Mouse (Mus musculus): ENCODE data around the gene Fhod1. TPM values are rescaled to one million over a fixed set of nuclear protein-coding genes. Genes with fewer than 3 reads are reported as not detected.

The Fhod1 gene
- total and polyA plus RNA-seq, 3 experiments: 2.5 to 10.9 TPM; not detected in 1

DNA sequence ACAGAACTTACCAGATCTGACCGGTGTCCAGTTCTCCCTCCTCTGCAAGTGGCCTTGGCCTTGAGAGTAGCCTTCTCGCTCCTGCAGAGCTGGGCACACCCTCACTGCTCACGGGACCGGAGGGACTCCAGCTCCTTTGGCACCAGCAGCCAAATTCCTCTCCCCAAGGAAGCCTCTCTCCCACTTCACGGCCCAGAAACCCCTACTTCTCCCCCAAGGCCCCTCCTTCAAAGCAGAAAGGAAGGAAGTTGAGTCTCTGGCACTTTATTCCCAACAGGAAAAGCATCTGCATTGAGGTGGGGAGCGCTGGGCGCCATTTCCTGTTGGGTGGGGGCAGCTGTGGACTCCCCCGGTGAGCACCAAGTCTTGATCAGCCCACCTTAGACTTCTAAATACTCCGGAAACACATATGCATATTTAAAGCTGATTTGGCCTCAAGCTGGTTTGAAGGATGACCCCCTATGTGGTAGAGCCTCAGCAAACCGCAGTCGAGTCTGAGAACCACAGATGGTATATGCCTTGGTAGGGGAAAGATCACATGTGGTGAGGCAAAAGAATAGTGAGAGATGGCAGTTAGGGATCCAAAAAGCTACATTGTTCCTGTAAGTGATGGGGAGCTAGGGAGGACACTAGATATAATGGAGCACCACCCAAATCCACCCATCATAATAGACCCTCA, 51.7 kb downstream of the Fhod1 start, which contains the start of gene Exoc3l:
Exoc3l (minus strand) TSS at position 207 of the 679 bp plus-strand sequence.
- Histone ChIP-seq H3K4me1 (ENCODE audit: control insufficient read depth in 1 of 2, insufficient read depth in 2 of 2, low read length in 2 of 2) (peaks cover 11 to 21% of the 10 kb centered on the region in 2 experiments), H3K27ac (ENCODE audit: control insufficient read depth, low read depth, low read length) (peak within 1 kb of the TSS; percentile 69; the same call in 1 of the 2 replicates), H3K36me3 (ENCODE audit: control insufficient read depth in 1 of 2, insufficient read depth in 2 of 2, low read length in 2 of 2) (peaks cover 7 to 21% of the 10 kb centered on the region in 2 experiments), H3K79me2 (ENCODE audit: control insufficient read depth, insufficient read depth, low read length, poor library complexity) (peaks cover 32% of the 10 kb centered on the region), H3K9ac (ENCODE audit: control insufficient read depth, low read depth, low read length, poor library complexity, severe bottlenecking) (peak within 1 kb of the TSS; percentile 78), H3K4me3 (ENCODE audit: control insufficient read depth in 1 of 2, insufficient read depth in 1 of 2, low read depth in 2 of 2, low read length in 2 of 2) (peak within 1 kb of the TSS; percentile 81 to 86), H3K27me3 (ENCODE audit: control insufficient read depth in 1 of 2, insufficient read depth in 2 of 2, low read length in 2 of 2) (no peaks in the 10 kb centered on the region), H3K9me3 (replicated peaks; ENCODE audit: insufficient read depth, low read length) (no peaks in the 10 kb centered on the region)
- no peak for DNase-seq (ENCODE audit: low read depth, low spot score)
- TF ChIP-seq CHD2 (IDR thresholded peaks at IDR 0.05; ENCODE audit: low read length): no peak
- no peak for TF ChIP-seq GABPA (IDR thresholded peaks at IDR 0.05; ENCODE audit: low read depth, low read length)
- no peak for TF ChIP-seq ZMIZ1 (IDR thresholded peaks at IDR 0.05; ENCODE audit: low read depth, low read length)
- no peak for TF ChIP-seq POLR2A (IDR thresholded peaks at IDR 0.05; ENCODE audit: control insufficient read depth in 1 of 2, insufficient read depth in 1 of 2, low read depth in 1 of 2, low read length in 2 of 2, poor library complexity in 1 of 2)
- TF ChIP-seq MEF2A (IDR thresholded peaks at IDR 0.05; ENCODE audit: extremely low read depth, insufficient replicate concordance, low read depth, low read length, poor library complexity, severe bottlenecking): no peak
- no peak for TF ChIP-seq NRF1 (IDR thresholded peaks at IDR 0.05; ENCODE audit: insufficient read depth, low read depth, low read length, poor library complexity, severe bottlenecking)
- no peak for TF ChIP-seq MXI1 (IDR thresholded peaks at IDR 0.05; ENCODE audit: low read depth, low read length)
- TF ChIP-seq USF1 (IDR thresholded peaks at IDR 0.05; ENCODE audit: low read depth, low read length): no peak
- no peak for TF ChIP-seq POLR2AphosphoS2 (IDR thresholded peaks at IDR 0.05; ENCODE audit: low read length)
- TF ChIP-seq ETS1 (IDR thresholded peaks at IDR 0.05; ENCODE audit: low read depth, low read length): no peak
- no peak for TF ChIP-seq ZC3H11A (IDR thresholded peaks at IDR 0.05; ENCODE audit: low read depth, low read length)
- no peak for TF ChIP-seq MAFK (IDR thresholded peaks at IDR 0.05; ENCODE audit: borderline replicate concordance, low read depth, low read length)
- TF ChIP-seq SIN3A (IDR thresholded peaks at IDR 0.05; ENCODE audit: low read length): no peak
- no peak for TF ChIP-seq RCOR1 (IDR thresholded peaks at IDR 0.05; ENCODE audit: low read depth, low read length)
- TF ChIP-seq TAL1 (IDR thresholded peaks at IDR 0.05; ENCODE audit: low read length): no peak
- no peak for TF ChIP-seq MYB (IDR thresholded peaks at IDR 0.05; ENCODE audit: low read depth, low read length)
- no peak for TF ChIP-seq TCF12 (IDR thresholded peaks at IDR 0.05; ENCODE audit: low read depth, low read length)
- TF ChIP-seq ZNF384 (IDR thresholded peaks at IDR 0.05; ENCODE audit: low read depth, low read length): no peak
- no peak for TF ChIP-seq TBP (IDR thresholded peaks at IDR 0.05; ENCODE audit: low read depth, low read length)

DNA sequence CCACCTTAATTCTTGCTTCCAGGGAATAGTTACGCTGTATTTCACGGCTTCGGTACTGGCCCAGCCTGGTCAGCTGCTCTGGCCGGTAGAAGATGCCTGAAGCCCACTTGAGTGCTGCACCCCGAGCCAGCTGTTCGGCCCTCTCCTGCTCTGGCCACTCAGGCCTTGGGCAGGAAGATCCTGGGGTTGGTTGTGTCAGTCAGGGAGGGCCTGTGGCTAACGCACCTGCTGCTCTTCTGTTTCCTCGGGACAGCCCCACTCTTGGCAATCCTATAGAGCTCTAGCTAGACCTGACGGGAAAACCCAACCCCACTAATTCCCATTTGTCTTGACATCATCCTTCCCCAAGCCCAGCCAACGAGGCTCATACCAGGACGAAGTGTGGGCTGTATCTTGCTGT, 52.5 kb downstream of the Fhod1 start:
- Histone ChIP-seq H3K9me3 (replicated peaks; ENCODE audit: insufficient read depth, low read length) (no peaks in the 10 kb centered on the region), H3K36me3 (ENCODE audit: control insufficient read depth in 1 of 2, insufficient read depth in 2 of 2, low read length in 2 of 2) (peaks cover under 1 to 13% of the 10 kb centered on the region in 2 experiments), H3K4me3 (ENCODE audit: control insufficient read depth in 1 of 2, insufficient read depth in 1 of 2, low read depth in 2 of 2, low read length in 2 of 2) (no peak overlapping the region), H3K27ac (ENCODE audit: control insufficient read depth, low read depth, low read length) (no peak overlapping the region), H3K4me1 (ENCODE audit: control insufficient read depth in 1 of 2, insufficient read depth in 2 of 2, low read length in 2 of 2) (peaks cover 9 to 21% of the 10 kb centered on the region in 2 experiments), H3K9ac (ENCODE audit: control insufficient read depth, low read depth, low read length, poor library complexity, severe bottlenecking) (no peak overlapping the region), H3K79me2 (ENCODE audit: control insufficient read depth, insufficient read depth, low read length, poor library complexity) (peaks cover 26% of the 10 kb centered on the region), H3K27me3 (ENCODE audit: control insufficient read depth in 1 of 2, insufficient read depth in 2 of 2, low read length in 2 of 2) (no peaks in the 10 kb centered on the region)
- TF ChIP-seq EP300 (IDR thresholded peaks at IDR 0.05; ENCODE audit: low read depth in 1 of 2, low read length in 2 of 2) (no peak), TBP (IDR thresholded peaks at IDR 0.05; ENCODE audit: low read depth, low read length) (no peak), ELF1 (IDR thresholded peaks at IDR 0.05; ENCODE audit: low read depth, low read length) (no peak), MYC (IDR thresholded peaks at IDR 0.05; ENCODE audit: low read depth, low read length) (no peak), CHD1 (IDR thresholded peaks at IDR 0.05; ENCODE audit: low read depth, low read length) (no peak), MAZ (IDR thresholded peaks at IDR 0.05; ENCODE audit: low read depth, low read length) (no peak), MYB (IDR thresholded peaks at IDR 0.05; ENCODE audit: low read depth, low read length) (no peak), GABPA (IDR thresholded peaks at IDR 0.05; ENCODE audit: low read depth, low read length) (no peak)
- no peak for DNase-seq (ENCODE audit: low read depth, low spot score)
